Mouse (Mus musculus) myocyte (in vitro differentiated cells): ENCODE data around the gene Nr4a1. TPM values are rescaled to one million over a fixed set of nuclear protein-coding genes. Genes with fewer than 3 reads are reported as not detected.

Source experiments
- H3K27me3 ChIP-seq: one replicate; pipeline ENCODE4 v1.6.1; 2011; ENCODE audit not compliant: control insufficient read depth, insufficient read depth, insufficient read length
- H3K36me3 ChIP-seq: one replicate; pipeline ENCODE4 v1.6.1; 2011; ENCODE audit not compliant: control insufficient read depth, insufficient read depth
- H3K4me2 ChIP-seq: one replicate; pipeline ENCODE4 v1.6.1; 2011; ENCODE audit warnings: low read depth, control low read depth
- H3K4me3 ChIP-seq: one replicate; pipeline ENCODE4 v1.5.1; 2011; ENCODE audit warnings: mild to moderate bottlenecking, control low read depth, moderate library complexity
- H3K79me2 ChIP-seq: one replicate; pipeline ENCODE4 v1.6.1; 2011; ENCODE audit not compliant: control insufficient read depth, insufficient read depth
- H3ac ChIP-seq: one replicate; pipeline ENCODE4 v1.6.1; 2011; ENCODE audit not compliant: control insufficient read depth, insufficient read length
- CEBPB ChIP-seq: IDR thresholded peaks from 2 replicates; pipeline ENCODE4 v1.6.1; 2011; ENCODE audit warnings: mild to moderate bottlenecking, moderate library complexity; ENCODE audit not compliant: poor library complexity, insufficient read depth, severe bottlenecking
- E2F4 ChIP-seq: IDR thresholded peaks from one replicate; pipeline ENCODE4 v1.6.1; 2011; ENCODE audit warnings: mild to moderate bottlenecking, control low read depth, moderate library complexity; ENCODE audit not compliant: insufficient read depth
- MAX ChIP-seq: IDR thresholded peaks from one replicate; pipeline ENCODE4 v1.6.1; 2011; ENCODE audit warnings: low read depth, mild to moderate bottlenecking, control low read depth
- MYOD1 ChIP-seq, 3 experiments: IDR thresholded peaks; one replicate each; pipeline ENCODE4 v1.6.1; 2011; ENCODE audit warnings: control low read depth in 2 of 3, low read depth in 2 of 3, mild to moderate bottlenecking in 2 of 3, moderate library complexity in 1 of 3; ENCODE audit not compliant: insufficient read length in 2 of 3, control insufficient read depth in 1 of 3
- MYOG ChIP-seq, 3 experiments: IDR thresholded peaks; one replicate each; pipeline ENCODE4 v1.6.1; 2011; ENCODE audit warnings: control low read depth in 2 of 3, low read depth in 2 of 3, mild to moderate bottlenecking in 2 of 3; ENCODE audit not compliant: insufficient read length in 2 of 3, control insufficient read depth in 1 of 3, insufficient read depth in 1 of 3
- POLR2A ChIP-seq: IDR thresholded peaks from one replicate; pipeline ENCODE4 v1.6.1; 2011; ENCODE audit warnings: low read depth, mild to moderate bottlenecking, control low read depth, moderate library complexity; ENCODE audit not compliant: insufficient read length
- POLR2AphosphoS2 ChIP-seq: IDR thresholded peaks from one replicate; pipeline ENCODE4 v1.6.1; 2011; ENCODE audit warnings: low read depth, control low read depth; ENCODE audit not compliant: insufficient read length
- REST ChIP-seq: IDR thresholded peaks from one replicate; pipeline ENCODE4 v1.6.1; 2011; ENCODE audit warnings: mild to moderate bottlenecking, control low read depth, moderate library complexity; ENCODE audit not compliant: insufficient read depth, insufficient read length
- SRF ChIP-seq: IDR thresholded peaks from one replicate; pipeline ENCODE4 v1.6.1; 2011; ENCODE audit warnings: low read depth; ENCODE audit not compliant: control insufficient read depth, insufficient read length
- TCF12 ChIP-seq: IDR thresholded peaks from one replicate; pipeline ENCODE4 v1.6.1; 2011; ENCODE audit warnings: mild to moderate bottlenecking, control low read depth; ENCODE audit not compliant: poor library complexity, insufficient read depth, severe bottlenecking
- TCF3 ChIP-seq: IDR thresholded peaks from one replicate; pipeline ENCODE4 v1.6.1; 2011; ENCODE audit warnings: low read depth, control low read depth; ENCODE audit not compliant: insufficient read length
- USF1 ChIP-seq: IDR thresholded peaks from one replicate; pipeline ENCODE4 v1.6.1; 2011; ENCODE audit warnings: low read depth, mild to moderate bottlenecking, control low read depth, moderate library complexity
- polyA plus RNA-seq: library from polyadenylated mRNA; unstranded; fragments of >200 nt; fragmentation: generic; extraction: Trizol; gene quantifications from one replicate; pipeline ENCODE4 v1.2.1, GENCODE M21; 2012; ENCODE audit warnings: missing spikeins

The Nr4a1 gene
- polyA plus RNA-seq, 1 experiment: 15.3 TPM

DNA sequence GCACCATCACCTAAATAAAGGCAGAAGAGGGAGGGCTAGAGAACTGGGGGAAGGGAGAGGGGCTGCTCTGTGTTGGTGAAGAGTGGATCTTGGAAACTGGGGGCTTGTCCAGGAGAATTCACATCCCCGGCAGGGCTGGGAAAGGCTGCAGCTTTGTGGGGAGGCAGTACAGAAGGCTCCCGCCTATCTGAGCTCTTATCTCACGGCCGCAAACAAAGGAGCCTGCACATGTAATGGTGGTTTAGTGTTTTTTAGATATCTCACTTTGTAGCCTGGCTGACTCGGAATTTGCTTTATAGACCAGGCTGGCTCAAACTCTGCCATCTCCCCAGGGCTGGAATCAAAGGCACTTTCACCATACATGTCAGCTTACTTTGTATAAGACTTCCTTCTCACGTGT lies 46.1 kb downstream of the Nr4a1 start:
- no peak for TF ChIP-seq USF1
- no peak for TF ChIP-seq POLR2AphosphoS2
- no peak for TF ChIP-seq MAX
- TF ChIP-seq REST: no peak
- no peak for TF ChIP-seq MYOG (IDR thresholded peaks at IDR 0.05; ENCODE audit: control insufficient read depth in 1 of 3, insufficient read depth in 1 of 3, insufficient read length in 2 of 3, low read depth in 2 of 3)
- no peak for TF ChIP-seq E2F4
- TF ChIP-seq CEBPB: no peak
- no peak for TF ChIP-seq SRF
- TF ChIP-seq TCF12: no peak
- TF ChIP-seq POLR2A: no peak
- TF ChIP-seq MYOD1 (IDR thresholded peaks at IDR 0.05; ENCODE audit: control insufficient read depth in 1 of 3, insufficient read length in 2 of 3, low read depth in 2 of 3): no peak
- no peak for TF ChIP-seq TCF3
- no peak overlapping the region for H3K4me2 ChIP-seq
- no peaks in the 10 kb centered on the region for H3K36me3 ChIP-seq
- H3K79me2 ChIP-seq: no peaks in the 10 kb centered on the region
- H3K4me3 ChIP-seq: no peak overlapping the region
- no peaks in the 10 kb centered on the region for H3K27me3 ChIP-seq
- H3ac ChIP-seq: no peak overlapping the region

GRCm38 (mm10) chr15:101302201-101302600 lies 48.1 kb downstream of the Nr4a1 start:
- no peak for TF ChIP-seq MYOG (IDR thresholded peaks at IDR 0.05; ENCODE audit: control insufficient read depth in 1 of 3, insufficient read depth in 1 of 3, insufficient read length in 2 of 3, low read depth in 2 of 3)
- no peak for TF ChIP-seq POLR2AphosphoS2
- no peak for TF ChIP-seq POLR2A
- no peak for TF ChIP-seq SRF
- no peak for TF ChIP-seq E2F4
- no peak for TF ChIP-seq TCF12
- no peak for TF ChIP-seq CEBPB
- no peak for TF ChIP-seq USF1
- H3K36me3 ChIP-seq: no peaks in the 10 kb centered on the region
- H3ac ChIP-seq: no peak overlapping the region

GRCm38 (mm10) chr15:101303830-101304229 lies 49.8 kb downstream of the Nr4a1 start:
- no peaks in the 10 kb centered on the region for H3K36me3 ChIP-seq
- no peak overlapping the region for H3K4me2 ChIP-seq
- H3K27me3 ChIP-seq: no peaks in the 10 kb centered on the region
- TF ChIP-seq MAX: no peak
- no peak for TF ChIP-seq CEBPB
- TF ChIP-seq USF1: no peak
- TF ChIP-seq POLR2AphosphoS2: no peak
- TF ChIP-seq MYOG (IDR thresholded peaks at IDR 0.05; ENCODE audit: control insufficient read depth in 1 of 3, insufficient read depth in 1 of 3, insufficient read length in 2 of 3, low read depth in 2 of 3): no peak
- TF ChIP-seq TCF3: no peak
- TF ChIP-seq REST: no peak
- no peak for TF ChIP-seq E2F4
- no peak for TF ChIP-seq TCF12
- no peak for TF ChIP-seq SRF
- TF ChIP-seq POLR2A: no peak
- H3K4me3 ChIP-seq: no peak overlapping the region
- H3K79me2 ChIP-seq: no peaks in the 10 kb centered on the region
- H3ac ChIP-seq: no peak overlapping the region

More at GRCm38 (mm10) chr15:101302201-101302600, 48.1 kb downstream of the Nr4a1 start:
- Histone ChIP-seq H3K4me2 (no peak overlapping the region), H3K27me3 (no peaks in the 10 kb centered on the region), H3K4me3 (no peak overlapping the region), H3K79me2 (no peaks in the 10 kb centered on the region)

GRCm38 (mm10) chr15:101306459-101306858 lies 52.4 kb downstream of the Nr4a1 start:
- Histone ChIP-seq H3K27me3 (no peaks in the 10 kb centered on the region), H3K4me2 (no peak overlapping the region), H3K79me2 (no peaks in the 10 kb centered on the region), H3K4me3 (no peak overlapping the region), H3K36me3 (no peaks in the 10 kb centered on the region), H3ac (no peak overlapping the region)
- no peak for TF ChIP-seq POLR2AphosphoS2
- no peak for TF ChIP-seq POLR2A
- no peak for TF ChIP-seq USF1
- TF ChIP-seq REST: no peak
- no peak for TF ChIP-seq CEBPB
- no peak for TF ChIP-seq MYOD1 (IDR thresholded peaks at IDR 0.05; ENCODE audit: control insufficient read depth in 1 of 3, insufficient read length in 2 of 3, low read depth in 2 of 3)
- no peak for TF ChIP-seq MAX
- TF ChIP-seq E2F4: no peak
- no peak for TF ChIP-seq TCF12
- TF ChIP-seq MYOG (IDR thresholded peaks at IDR 0.05; ENCODE audit: control insufficient read depth in 1 of 3, insufficient read depth in 1 of 3, insufficient read length in 2 of 3, low read depth in 2 of 3): no peak
- no peak for TF ChIP-seq TCF3
- no peak for TF ChIP-seq SRF
